Mouse (Mus musculus) frontal cortex, adult 2 months (tissue): ENCODE measurements around the gene Gna13. TPM values are rescaled to one million over a fixed set of nuclear protein-coding genes. Genes with fewer than 3 reads are reported as not detected.

Source experiments
- DNase-seq, 2 experiments: peaks; one replicate each; pipeline ENCODE4 v3.0.0; 2022; ENCODE audit warnings: low spot score in 1 of 2; ENCODE audit errors: extremely low spot score in 1 of 2
- polyA plus RNA-seq: library from polyadenylated mRNA; depleted of rRNA; stranded (reverse); fragments of >200 nt; gene quantifications from 2 replicates; pipeline ENCODE4 v1.2.3, GENCODE M21; 2012

Gna13 gene
- polyA plus RNA-seq, 1 experiment, result 33.0 TPM

DNA sequence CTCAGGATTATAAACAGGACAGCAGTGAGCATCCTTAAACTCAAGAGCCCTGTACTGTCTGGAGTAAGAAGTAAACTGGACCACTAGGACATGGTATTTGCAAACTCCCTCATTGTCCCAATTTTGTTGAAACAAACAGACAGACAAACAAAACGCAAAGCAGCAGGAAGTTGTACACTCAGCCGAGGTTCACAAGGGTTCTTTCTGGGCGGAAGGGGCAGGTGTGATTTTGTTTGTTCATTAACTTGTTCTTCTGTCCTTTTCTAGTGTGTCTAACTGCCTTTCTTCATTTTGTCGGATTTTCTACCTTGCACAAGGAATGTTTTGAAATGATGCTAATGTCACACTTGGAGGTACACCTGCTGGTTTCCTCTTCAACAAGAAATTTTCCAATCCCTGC, 56.8 kb downstream of the Gna13 start:
- DNase-seq, result no peak

DNA sequence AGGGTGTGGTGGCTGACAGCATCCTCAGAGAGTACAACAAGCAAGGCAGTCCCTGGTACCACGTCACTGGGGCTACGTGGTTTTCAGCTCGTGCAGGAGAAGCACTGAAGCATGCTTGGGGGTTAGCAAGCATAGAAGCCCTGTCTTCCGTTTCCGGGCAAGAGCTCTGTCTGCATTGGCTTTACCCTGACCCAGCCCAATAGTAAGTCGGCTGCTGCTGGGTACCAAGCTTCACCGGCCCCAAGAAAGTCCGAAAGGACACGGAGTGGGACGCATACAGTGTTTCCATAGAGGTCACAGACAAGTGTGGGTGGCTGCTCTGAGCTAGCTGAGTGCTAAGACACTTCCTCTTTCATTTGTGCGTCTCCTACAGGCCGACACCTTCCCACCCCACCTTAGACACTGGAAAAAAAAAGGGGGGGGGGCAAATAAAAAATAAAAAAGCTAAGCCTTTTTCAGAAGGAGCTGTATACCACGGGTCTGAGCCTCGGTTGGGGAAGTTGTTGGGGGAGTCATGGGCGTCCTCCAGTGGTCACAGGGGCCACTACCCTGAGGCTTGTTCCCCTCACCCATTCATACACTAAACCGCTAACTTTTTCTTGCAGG, 57.4 kb downstream of the Gna13 start:
- no peak for DNase-seq

DNA sequence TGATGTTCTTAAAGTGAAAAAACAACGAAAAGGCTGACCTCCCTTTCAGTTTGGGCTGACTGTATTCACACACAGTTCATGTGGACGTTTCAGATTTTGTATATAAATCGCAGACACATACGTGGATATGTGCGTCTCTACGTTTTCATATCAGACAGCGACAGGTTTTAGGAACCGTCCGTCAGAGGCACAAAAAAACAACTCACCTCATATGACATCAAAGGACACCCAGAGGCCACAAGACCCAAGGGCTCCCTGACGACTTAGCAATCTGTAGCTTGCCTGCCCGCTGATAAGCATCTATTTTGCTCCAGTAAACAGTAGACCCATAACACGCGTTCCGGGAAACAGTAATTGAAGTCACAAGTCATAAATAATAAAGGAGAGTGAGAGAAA, 57.9 kb downstream of the Gna13 start:
- no peak for DNase-seq

GRCm38 (mm10) chr11:109421205-109421604, 58.6 kb downstream of the Gna13 start:
- no peak for DNase-seq

- no peak for DNase-seq
Measured at GRCm38 (mm10) chr11:109422263-109422662, 59.6 kb downstream of the Gna13 start.

GRCm38 (mm10) chr11:109423294-109423693, 60.7 kb downstream of the Gna13 start:
- DNase-seq, result no peak

GRCm38 (mm10) chr11:109425392-109426271, 63.0 kb downstream of the Gna13 start, which contains the start of gene Amz2:
Amz2 (plus strand) TSS chr11:109425946.
- peak; percentile 96 to 98 for DNase-seq

DNA sequence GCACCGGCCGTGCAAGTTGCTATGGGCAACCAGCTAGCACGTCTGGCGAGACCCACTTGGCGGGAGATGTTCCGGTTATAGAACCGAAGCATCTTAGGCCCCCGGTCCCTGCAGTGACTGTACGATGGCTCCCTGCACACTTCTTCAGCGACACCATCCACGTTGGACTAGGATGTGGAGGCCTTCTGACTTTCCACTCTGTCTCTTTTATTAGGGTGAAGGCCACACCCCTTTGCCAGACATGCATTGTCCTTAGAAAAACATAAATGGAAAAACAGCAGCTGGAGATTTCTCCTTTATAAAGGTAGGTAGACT, 63.6 kb downstream of the Gna13 start:
- no peak for DNase-seq

DNA sequence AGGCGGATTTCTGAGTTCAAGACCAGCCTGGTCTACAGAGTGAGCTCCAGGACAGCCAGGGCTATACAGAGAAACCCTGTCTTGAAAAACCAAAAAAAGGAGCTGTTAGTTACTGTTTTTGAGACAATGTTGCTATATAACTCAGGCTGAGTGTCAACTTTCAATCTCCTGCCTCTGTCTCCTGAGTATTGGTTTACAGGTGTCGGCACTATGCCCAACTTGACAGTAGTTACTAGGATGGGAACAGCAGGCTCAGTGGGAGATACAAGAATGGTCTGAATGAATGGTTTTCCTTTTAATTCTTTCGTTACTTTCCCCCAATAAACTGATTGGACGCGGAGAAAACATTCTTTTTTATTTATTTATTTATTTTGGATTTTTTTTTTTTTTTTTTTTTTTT, 64.7 kb downstream of the Gna13 start:
- no peak for DNase-seq

DNA sequence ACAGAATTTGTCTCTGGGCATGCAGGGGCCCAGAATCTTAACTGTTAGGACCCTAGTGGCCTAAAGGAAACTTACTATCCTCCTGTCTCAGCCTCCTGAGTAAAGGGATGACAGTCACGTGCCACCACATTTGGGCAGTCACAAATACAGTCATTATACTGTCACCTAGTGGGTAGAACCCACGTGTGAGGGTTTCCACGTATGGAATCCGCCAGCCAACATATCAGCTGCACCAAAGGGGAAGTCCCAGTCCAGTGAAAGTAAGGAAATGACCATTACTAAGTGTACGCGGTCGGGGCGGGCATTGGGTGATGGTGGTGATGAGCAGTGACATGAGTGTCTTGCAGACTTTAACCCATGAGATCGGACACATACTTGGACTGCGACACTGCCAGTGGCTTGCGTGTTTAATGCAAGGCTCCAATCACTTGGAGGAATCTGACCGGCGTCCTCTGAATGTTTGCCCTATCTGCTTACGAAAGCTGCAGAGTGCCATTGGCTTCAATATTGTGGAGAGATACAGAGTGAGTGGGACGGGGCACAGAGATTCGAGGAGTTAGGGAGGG, 71.7 kb downstream of the Gna13 start:
- no peak for DNase-seq

GRCm38 (mm10) chr11:109436889-109437288, 74.3 kb downstream of the Gna13 start:
- DNase-seq, result no peak

DNA sequence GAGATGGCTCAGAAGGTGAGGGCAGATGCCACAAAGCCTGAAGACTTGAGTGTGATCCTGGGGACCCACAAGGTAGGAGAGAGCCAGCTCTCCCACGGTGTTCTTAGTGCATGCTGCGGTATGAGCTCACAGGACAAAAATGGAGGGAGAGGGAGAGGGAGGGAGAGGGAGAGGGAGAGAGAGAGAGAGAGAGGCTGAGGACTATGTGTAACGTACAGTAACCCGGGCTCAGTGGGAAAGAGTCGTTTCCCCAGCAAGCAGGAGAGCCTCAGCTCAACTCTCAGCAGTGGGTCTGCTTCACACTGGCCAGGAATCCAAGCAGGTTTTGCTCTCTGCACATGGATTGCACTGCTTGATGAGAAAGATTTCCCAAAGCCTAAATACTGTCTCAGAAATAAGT, 76.6 kb downstream of the Gna13 start:
- DNase-seq, result no peak

DNA sequence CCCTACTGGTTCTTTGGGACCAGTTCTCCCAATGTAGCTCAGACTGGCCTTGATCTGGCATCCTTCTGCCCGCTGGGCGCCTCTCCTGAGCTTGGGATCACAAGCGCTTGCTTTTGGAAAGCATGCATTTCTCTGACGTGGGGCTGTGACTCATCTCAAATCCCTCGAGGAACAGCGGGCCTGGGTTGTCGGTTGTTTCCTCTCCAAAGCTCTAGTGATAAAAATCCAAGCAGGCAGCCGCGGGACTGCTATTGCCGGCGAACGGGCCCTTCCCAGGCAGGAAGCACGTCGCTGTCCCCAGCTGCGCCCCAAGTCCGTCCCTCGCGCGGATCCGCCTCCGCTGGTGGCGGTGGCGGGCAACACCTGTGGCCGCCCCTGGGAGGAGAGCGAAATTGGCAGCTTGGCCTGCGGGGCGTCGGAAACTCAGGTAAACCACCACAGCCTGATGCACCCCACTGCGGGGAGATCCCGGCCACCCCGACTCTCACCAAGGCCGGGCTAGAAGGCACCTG, 77.3 kb downstream of the Gna13 start:
- peak; percentile 32 to 69 for DNase-seq

DNA sequence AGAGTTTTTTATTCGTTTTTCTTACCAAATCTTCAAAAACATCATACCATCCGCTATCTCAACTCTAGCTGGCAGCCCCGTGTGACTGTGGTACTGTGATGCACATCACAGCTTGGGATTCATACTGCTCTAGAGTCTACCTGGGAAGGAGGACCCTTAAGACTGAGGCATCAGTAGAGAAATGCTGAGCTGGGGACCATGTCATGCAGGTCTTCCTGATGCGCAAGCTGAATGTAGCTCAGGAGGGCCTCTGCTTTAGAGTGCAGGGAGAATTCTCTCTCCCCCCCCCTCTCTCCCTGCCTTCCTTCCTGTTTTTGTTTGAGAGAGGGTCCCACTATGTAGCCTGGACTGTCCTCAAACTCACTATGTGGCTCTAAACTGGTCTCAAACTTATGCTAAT, 78.0 kb downstream of the Gna13 start:
- DNase-seq, result no peak

- no peak for DNase-seq
Measured at GRCm38 (mm10) chr11:109441119-109441518, 78.5 kb downstream of the Gna13 start.

- no peak for DNase-seq
Measured at GRCm38 (mm10) chr11:109442166-109442730, 79.6 kb downstream of the Gna13 start.

DNA sequence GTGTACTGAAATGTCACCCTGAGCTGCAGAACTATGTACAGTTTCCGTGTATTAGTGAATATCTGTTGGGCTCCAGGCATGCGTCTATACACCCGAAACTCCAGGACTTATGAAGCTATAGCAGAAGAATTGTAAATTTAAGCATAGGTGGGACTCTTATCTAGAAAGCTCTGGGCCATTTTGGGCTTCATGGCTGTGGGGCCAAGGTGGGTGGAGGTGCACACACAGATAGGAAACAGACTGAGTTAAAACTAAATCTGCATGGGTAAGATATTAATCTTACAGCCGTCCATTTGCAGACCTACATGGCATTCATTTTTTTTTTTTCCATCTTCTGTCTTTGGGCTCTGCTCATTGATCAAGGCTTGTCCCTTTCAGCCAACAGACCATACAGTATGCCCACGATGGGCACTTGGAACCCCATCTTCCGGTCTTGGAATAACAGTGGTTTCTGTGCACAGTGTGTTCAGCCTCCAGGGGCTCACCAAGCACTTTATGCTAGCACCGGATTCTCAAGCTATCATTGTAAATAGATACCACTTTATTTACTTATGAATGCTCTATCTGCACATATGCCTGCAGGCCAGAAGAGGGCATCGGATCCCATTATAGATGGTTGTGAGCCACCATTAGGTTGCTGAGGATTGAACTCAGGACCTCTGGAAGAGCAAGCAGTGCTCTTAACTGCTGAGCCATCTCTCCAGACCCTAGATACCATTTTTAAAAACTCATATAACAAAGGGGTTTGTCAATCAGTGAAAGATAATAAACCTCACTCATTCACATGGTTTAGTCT, 81.0 kb downstream of the Gna13 start:
- DNase-seq, result no peak

DNA sequence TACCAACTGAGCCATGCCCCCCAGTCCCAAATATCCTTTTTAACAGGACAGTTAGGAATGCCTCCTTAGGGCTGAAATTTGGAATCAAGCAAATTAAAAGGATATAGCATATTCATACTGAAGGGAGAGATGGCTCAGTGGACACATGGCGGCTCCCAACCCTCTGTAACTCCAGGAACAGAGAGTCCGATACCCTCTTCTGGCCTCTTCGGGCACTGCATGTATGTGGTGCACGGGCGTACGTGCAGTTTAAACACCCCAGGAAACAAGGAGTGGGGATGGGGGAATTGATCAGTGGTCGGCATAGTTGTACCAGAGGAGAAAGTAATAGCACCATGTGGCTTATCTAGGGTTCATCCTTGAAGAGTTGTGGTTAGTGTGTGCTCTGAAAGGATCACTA, 82.0 kb downstream of the Gna13 start:
- no peak for DNase-seq

DNA sequence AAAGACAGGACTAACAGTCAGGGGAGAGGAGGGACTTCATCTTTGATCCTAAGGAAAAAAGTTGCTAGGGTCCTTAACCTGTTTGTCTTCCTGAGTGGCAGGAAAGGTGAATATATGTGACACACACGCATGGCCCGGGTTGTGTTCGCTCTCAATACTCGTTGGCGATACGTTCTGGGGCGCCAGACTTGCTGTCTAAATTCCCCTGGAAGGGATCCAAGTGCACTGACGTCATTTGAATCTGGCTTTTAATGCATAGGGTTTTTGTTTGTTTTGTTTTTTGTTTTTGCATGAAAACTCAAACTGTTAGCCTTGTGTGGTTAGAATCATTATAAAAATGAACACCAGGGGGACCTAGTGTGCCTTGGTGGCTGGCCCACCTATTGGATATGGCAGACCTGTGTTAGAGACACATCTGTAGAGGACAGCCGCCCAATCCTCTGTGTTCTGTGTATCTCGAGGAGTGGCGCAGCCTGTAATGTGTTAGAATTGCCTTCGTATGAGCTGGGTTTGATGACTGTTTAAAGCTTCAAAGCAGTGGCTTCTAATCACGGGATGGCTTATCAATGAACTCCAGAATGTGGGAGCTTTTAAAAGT, 82.9 kb downstream of the Gna13 start:
- DNase-seq, result peak in 1 of 2 experiments; percentile 86
